Mouse (Mus musculus) heart, adult 2 months (tissue): Measurements from ENCODE around the gene Pde8a.

ENCODE experiments used
- CTCF ChIP-seq: fragments of 200-600 bp; IDR thresholded peaks from 2 replicates; pipeline ENCODE4 v1.8.1; 2022; ENCODE audit warnings: antibody characterized with exemption, mild to moderate bottlenecking, moderate library complexity
- EP300 ChIP-seq: fragments of 200-500 bp; IDR thresholded peaks from 2 replicates; pipeline ENCODE4 v1.6.1; 2011; ENCODE audit warnings: low read depth, low read length, control low read depth; ENCODE audit not compliant: insufficient read depth
- POLR2A ChIP-seq: fragments of 200-500 bp; IDR thresholded peaks from 2 replicates; pipeline ENCODE4 v1.6.1; 2011; ENCODE audit warnings: mild to moderate bottlenecking, low read depth, low read length, control low read depth; ENCODE audit not compliant: insufficient read depth

- no peak for TF ChIP-seq CTCF
- TF ChIP-seq POLR2A: no peak
- TF ChIP-seq EP300: no peak
These were observed 7.0 kb downstream of the Pde8a start for GRCm38 (mm10) chr7:81220381-81220780.
